Mouse (Mus musculus) thymus, postnatal 4 days (tissue): ENCODE measurements around the gene Gm20716.
"Not testable (repeated sequence)": the region's sequence is repeated elsewhere in the genome, so short reads cannot be mapped to it uniquely, and the experiment has no call there.

ENCODE experiments used
- DNase-seq: peaks from one replicate; pipeline ENCODE4 v3.0.0; 2021

Gene Gm20716

GRCm38 (mm10) chr2:168161514-168161971, 68.6 kb downstream of the Gm20716 start:
- DNase-seq, result no peak

- no peak for DNase-seq
Observed at GRCm38 (mm10) chr2:168160370-168160930, 69.7 kb downstream of the Gm20716 start.

- DNase-seq, result peak; percentile 75
Observed at GRCm38 (mm10) chr2:168158911-168159711, 71.1 kb downstream of the Gm20716 start.

GRCm38 (mm10) chr2:168157974-168158373, 72.2 kb downstream of the Gm20716 start:
- not testable (repeated sequence) for DNase-seq

GRCm38 (mm10) chr2:168156361-168156760, 73.8 kb downstream of the Gm20716 start:
- DNase-seq, result no peak

GRCm38 (mm10) chr2:168155666-168156065, 74.5 kb downstream of the Gm20716 start:
- no peak for DNase-seq

- peak; percentile 93 for DNase-seq
Observed at GRCm38 (mm10) chr2:168154090-168154881, 75.9 kb downstream of the Gm20716 start.

GRCm38 (mm10) chr2:168149241-168149640, 80.9 kb downstream of the Gm20716 start:
- no peak for DNase-seq

GRCm38 (mm10) chr2:168147722-168148432, 82.3 kb downstream of the Gm20716 start:
- no peak for DNase-seq

- no peak for DNase-seq
Observed at GRCm38 (mm10) chr2:168145437-168145836, 84.7 kb downstream of the Gm20716 start.

GRCm38 (mm10) chr2:168143794-168144193, 86.4 kb downstream of the Gm20716 start:
- no peak for DNase-seq

GRCm38 (mm10) chr2:168137161-168137560, 93.0 kb downstream of the Gm20716 start:
- DNase-seq, result no peak
